Mouse (Mus musculus): Measurements from ENCODE around the gene Slc4a8.

- TF ChIP-seq POLR2A (IDR thresholded peaks at IDR 0.05; ENCODE audit: control insufficient read depth, low read depth, low read length) (no peak), CTCF (IDR thresholded peaks at IDR 0.05; ENCODE audit: control insufficient read depth, insufficient read depth, insufficient replicate concordance, low read depth, low read length) (no peak)
These were observed 2.3 kb upstream of the Slc4a8 start for GRCm38 (mm10) chr15:100759286-100759685.
